Mouse (Mus musculus): ENCODE data around the gene Guca2a.

- TF ChIP-seq CTCF (IDR thresholded peaks at IDR 0.05; ENCODE audit: low read depth, low read length) (no peak), POLR2A (IDR thresholded peaks at IDR 0.05; ENCODE audit: borderline replicate concordance, low read depth, low read length) (no peak)
Measured at GRCm38 (mm10) chr4:119638656-119639055, 1.2 kb downstream of the Guca2a start.
